Mouse (Mus musculus): ENCODE measurements around the gene Shank1.

- no peak for TF ChIP-seq CTCF (IDR thresholded peaks at IDR 0.05; ENCODE audit: control insufficient read depth, insufficient read depth, low read length)
- no peak for TF ChIP-seq POLR2A (IDR thresholded peaks at IDR 0.05; ENCODE audit: borderline replicate concordance, control insufficient read depth, low read depth, low read length)
Observed at GRCm38 (mm10) chr7:44291418-44291817, 18.6 kb upstream of the Shank1 start.

All from bone marrow, adult 2 months (tissue).